Mouse (Mus musculus): ENCODE measurements around the gene Slc36a3. TPM values are rescaled to one million over a fixed set of nuclear protein-coding genes. Genes with fewer than 3 reads are reported as not detected.

Gene Slc36a3
- polyA plus RNA-seq (2012; ENCODE audit: low replicate concordance) = not detected in 2 replicates

DNA sequence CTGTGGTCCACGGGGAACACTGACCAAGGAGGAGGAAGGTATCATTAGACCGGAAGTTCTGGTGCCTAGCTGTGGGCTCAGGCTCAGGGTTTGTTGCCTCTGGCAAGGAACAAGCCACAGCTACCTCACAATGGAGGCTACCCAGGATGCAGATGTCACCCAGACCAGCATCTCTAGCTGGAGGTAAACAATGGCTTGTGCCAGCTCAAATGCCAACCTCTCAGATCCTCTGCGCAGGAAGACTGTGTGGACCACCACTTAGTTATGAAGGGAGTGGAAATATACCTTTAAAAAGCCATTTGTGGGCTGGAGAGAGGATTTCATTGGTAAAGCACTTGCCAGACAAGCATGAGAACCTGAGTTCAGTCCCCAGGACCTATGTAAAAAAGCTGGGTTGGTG, at the start of gene Slc36a3:
Gene Slc36a3, minus strand, starts transcription at position 101 of the 400 bp plus-strand sequence.

DNA sequence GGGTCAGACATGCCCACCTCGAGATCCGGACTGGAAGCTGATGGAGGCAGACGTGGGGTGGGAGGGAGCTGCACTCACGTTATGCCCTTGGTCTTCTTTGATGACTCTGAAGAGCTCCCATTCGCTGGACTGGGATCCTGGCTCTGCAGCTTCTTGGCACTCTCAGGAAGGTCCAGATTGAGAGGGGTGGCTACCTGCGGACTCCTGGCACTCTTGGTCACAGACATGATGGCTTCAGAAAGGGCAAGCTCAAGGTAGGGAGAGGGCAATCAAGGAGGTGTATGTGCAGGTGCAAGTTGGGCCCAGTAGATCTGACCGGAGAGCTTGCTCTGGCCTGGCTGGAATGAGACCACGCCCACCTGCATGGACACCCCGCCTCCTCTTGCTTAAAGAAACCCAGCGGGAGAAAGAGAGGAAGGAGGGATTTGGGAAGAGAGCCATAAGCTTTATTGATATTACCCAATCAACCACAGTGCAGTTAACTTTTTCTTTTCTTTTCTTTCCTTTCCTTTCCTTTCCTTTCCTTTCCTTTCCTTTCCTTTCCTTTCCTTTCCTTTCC, 33.3 kb upstream of the Slc36a3 start, which contains the start of gene Slc36a2:
Gene Slc36a2, minus strand, starts transcription at position 345 of the 559 bp plus-strand sequence.

DNA sequence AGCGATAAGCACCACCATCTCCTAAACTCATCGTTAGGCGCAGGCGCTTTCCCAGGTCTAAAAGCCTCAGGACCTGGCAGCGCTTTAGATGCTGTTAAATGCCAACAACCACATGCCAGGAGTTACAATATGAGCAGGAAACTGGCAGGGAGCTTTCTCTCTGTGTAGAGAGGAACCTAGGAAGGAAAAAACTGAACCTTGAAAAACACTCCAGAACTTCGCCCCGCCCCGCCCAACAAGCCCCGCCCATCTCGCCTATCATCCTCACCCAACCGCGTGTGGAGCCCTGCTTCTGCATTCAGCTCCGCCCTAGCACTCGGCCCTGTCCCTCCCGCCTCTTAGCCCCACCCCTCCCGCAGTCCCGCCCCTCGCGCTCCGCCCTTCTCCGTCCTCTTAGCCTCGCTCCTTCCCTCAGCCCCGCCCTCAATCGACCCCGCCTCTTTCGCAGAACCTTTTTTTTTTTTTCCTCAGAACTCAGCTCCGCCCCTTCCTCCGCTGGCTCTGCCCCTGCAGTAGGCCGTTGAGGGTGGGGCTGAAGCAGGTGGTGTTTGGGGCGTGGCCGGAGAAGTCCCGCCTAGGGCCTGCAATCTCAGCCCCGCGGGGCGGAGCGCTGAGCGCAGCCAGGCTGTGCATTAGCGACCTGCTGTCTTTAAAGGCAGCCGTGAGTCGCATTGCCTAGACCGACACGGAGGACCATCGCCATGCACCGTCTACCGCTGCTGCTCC, 53.9 kb downstream of the Slc36a3 start, which contains the start of gene Gm2a:
Gene Gm2a, plus strand, starts transcription at position 653 of the 726 bp plus-strand sequence.

DNA sequence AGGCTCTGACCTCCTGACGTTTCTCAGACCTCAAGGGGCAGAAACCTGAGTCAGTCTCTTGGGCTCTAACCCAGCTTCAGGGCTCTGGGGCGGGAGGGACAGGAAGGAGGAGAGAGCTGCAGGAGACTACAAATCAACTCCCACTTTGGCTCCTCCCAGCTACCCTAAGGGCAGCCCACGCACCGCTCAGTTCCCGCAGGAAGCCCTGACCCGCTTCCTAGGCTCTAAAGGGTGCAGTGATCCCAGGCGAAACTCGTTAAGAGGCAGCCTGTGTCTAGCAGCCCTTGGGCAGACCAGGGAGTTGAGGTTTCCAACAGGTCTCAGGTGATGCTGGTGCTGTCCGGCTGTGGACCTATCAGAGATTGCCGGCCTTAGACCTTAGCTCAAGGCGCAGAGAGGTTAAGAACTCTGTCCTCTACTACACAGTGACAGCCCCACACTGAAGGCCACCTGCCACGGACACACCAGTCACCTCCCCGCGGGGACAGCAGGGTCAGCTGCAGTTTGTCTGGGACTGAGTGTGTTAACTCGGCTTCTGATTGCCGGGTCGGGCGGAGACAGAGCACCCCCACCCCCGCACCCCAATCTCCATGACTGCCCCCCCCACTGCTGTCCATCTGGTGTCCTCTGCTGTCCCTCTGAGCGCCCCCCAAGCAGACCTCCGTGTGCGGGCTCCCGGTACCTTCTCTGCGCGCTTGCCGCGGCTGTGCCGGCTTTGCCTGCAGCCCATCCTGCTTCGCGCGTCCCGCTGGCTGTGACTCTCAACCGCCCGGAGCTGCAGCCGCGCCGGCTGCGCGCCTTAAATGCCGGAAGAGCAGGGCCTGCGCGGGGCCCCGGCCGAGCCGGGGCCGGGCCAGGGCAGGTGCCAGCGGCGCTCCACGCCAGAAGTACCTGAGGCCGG, 73.9 kb downstream of the Slc36a3 start, which contains the start of gene Ccdc69:
Gene Ccdc69, minus strand, starts transcription at position 801 of the 901 bp plus-strand sequence.

Other genes with a start within 250 kb of the Slc36a3 start
- gene Gpx3, start 249.3 kb downstream of the Slc36a3 start, polyA plus RNA-seq (2012; ENCODE audit: low replicate concordance) = 96.7 and 108 TPM in 2 replicates
- 29.3 and 35.8 TPM in 2 replicates for gene Tnip1, start 188.8 kb downstream of the Slc36a3 start, polyA plus RNA-seq (2012; ENCODE audit: low replicate concordance)
- gene Anxa6, start 118.3 kb downstream of the Slc36a3 start, polyA plus RNA-seq (2012; ENCODE audit: low replicate concordance) = 5.6 and 17.0 TPM in 2 replicates
- gene Ccdc69, start 73.6 kb downstream of the Slc36a3 start, polyA plus RNA-seq (2012; ENCODE audit: low replicate concordance) = 1.4 TPM in 2 replicates
- 4.3 and 27.8 TPM in 2 replicates for gene Gm2a, start 53.6 kb downstream of the Slc36a3 start, polyA plus RNA-seq (2012; ENCODE audit: low replicate concordance)
- 0.41 TPM in 1 of 2 replicates, not detected in the other for gene Slc36a2, start 33.4 kb upstream of the Slc36a3 start, polyA plus RNA-seq (2012; ENCODE audit: low replicate concordance)
- gene Slc36a1, start 52.6 kb upstream of the Slc36a3 start, polyA plus RNA-seq (2012; ENCODE audit: low replicate concordance) = 5.8 and 19.8 TPM in 2 replicates
- gene Fat2, start 184.9 kb upstream of the Slc36a3 start, polyA plus RNA-seq (2012; ENCODE audit: low replicate concordance) = not detected in 2 replicates

Measured in leukemia stem cell, adult 10-12 weeks (primary cell).